Mouse (Mus musculus): ENCODE measurements around the gene Hsd17b11.
"Not testable (repeated sequence)": the region's sequence is repeated elsewhere in the genome, so short reads cannot be mapped to it uniquely, and the experiment has no call there.

Gene Hsd17b11

DNA sequence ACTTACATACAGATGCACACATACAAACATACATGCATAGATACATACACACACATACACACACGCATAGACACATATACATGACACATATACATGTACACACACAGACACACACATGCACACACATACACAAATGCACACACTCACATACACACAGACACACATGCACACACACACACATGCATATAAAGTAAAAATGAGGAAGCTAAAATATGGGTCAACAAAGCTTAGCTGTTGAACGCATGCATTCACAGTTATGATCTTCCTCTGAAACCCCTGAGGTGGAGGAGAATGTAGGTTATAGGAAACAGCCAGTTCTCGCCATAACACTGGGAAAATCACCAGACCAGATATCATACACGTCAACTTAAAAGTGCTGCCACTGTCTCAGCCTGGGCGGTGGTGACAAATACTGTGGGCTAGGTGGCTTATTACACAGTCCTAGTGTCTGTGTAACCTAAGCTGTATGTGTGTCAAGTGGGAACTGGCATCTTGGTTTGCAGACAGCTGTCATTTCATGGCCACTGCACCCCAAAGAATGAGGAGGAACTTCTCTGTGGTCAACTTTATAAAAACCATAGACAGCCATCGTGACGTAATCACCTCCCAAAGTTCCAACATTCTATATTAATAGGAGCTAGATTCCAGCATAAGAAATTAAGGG is 43.7 kb downstream of the Hsd17b11 start:
- no peak for DNase-seq

DNA sequence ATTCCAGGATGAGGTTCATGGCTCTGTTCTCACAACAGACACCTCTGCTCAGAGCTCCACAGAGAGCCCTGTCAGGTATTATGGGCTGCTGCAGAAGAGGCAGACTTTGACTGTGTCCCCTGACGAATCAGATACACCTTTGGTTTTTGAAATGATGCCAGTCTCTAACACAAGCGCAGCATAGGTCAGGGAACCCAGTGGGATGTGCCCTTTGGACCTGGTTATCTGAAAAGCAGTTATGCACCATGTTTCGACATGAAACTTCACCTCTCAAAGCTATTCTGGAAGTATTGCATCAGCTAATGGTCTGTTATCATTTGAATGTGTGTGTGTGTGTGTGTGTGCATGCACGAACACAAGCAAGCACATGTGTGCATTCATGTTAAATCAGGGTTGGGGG is 44.4 kb downstream of the Hsd17b11 start, which contains the start of gene Hsd17b13:
TSS of gene Hsd17b13 (minus strand) at position 114 of the 400 bp plus-strand sequence.
- DNase-seq, result no peak

DNA sequence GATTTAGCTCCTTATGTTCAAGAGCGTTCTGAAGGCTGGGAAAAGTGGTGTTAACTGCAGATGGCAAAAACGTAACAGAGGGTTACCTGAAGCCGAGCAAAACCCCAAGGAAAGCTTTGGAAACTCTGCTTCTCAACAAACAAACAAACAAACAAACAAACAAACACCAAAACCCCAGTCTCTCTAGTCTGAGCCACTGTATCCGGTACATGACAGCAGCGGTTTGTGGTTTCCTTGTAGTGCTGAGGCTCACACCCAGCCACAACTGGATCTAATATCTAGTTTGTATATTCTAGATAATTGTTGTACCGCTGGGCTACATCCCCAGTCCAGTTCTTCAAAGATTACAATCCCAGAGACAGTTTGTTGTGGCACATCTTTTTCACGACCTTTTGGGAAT is 46.0 kb downstream of the Hsd17b11 start:
- DNase-seq, result no peak

DNA sequence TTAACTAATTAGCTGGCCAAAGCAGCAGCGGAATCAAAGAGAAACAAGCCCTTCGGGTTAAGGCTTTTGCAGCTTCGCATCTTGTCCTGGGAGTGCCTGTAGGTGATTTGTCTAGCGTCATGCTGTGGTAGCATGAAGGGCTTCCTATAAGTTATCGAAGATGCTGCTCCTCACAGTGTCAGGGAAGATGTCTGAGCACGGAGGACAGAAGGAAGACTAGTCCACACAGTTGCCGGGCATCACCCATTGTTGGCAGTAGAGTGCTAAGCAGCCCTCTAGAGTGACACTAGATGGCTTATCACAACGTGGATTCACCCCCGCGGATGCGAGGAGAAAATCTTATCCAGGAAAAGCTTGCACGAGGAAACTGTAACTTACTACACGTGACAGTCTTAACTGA is 48.9 kb downstream of the Hsd17b11 start:
- DNase-seq, result no peak

DNA sequence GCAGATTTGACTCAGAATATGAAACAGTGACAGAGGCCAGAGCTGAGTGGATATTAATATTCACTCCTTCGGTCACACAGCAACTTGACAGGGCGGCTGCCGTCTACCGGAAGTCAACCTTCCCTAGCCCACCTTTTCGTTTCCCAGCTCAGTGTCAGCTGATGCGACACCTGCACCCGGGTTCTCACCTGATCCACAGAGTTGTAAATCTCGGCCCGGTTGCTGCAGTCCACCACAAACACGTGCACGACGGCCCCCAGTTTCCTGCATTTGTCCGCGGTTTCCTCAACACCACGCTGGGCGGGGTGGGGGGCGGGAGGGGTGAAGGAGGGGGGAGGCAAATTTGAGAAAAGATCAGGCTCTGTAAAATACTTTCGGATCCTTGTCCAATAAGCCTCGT is 49.3 kb downstream of the Hsd17b11 start:
- no peak for DNase-seq

DNA sequence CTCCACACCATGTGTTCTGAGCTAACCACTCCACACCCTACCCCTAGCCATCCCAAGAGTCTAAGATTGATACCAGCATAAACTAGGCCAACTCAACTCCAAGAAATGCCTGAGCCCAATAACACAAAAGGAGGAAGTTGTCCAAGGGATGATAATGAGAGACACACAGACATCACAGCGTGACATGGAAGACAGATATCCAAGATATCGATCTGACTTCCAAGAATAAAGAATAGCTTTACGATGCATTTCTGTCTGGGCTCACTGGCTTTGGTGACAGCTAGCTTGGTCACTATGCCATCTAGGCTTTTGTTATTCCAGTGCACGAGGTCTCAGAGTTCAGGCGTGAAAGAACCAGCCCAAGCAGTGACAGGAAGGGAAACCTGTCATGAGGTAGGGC is 50.7 kb downstream of the Hsd17b11 start:
- no peak for DNase-seq

DNA sequence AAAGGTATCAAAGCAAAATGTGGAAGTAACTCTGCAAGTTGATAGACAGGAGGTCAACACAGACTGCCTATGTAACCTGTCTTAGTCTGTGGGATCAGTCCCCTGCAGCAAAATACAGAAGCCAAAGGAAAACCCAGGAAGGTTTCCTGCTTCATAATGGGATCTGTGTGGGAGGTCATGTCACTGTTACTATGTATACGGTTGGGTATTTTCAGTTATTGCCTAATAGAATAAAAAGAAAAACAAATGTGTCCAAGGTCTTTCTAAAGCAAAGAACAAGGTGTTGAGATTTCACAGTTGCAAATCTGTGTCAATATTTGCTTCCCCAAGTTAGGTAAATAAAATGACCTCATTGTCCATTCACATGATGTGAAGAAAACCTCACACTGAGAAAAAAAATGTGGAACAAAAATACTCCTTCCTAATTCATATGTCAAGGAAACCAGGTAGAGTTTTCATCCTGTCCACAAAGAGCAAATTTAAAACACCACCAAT is 58.7 kb downstream of the Hsd17b11 start:
- DNase-seq, result no peak

DNA sequence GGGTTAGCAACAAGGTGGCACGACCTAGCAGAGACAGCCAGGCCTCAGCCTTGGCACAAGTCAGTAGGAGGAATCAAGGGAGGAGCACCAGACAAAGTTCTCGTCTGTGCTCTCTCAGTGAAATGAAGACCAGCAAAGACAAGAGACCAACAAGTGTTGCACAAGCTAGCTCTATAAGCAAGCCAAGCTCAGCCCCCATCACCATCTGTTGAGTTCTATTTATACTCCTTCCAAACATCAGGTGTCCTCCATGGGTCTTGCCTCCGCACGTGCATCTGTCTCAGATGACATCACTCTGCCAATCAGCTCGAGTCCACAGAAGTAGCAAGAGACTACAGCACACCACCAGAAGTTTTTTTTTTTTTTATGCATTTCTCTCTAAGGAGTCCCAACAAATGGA is 67.1 kb downstream of the Hsd17b11 start:
- no peak for DNase-seq

DNA sequence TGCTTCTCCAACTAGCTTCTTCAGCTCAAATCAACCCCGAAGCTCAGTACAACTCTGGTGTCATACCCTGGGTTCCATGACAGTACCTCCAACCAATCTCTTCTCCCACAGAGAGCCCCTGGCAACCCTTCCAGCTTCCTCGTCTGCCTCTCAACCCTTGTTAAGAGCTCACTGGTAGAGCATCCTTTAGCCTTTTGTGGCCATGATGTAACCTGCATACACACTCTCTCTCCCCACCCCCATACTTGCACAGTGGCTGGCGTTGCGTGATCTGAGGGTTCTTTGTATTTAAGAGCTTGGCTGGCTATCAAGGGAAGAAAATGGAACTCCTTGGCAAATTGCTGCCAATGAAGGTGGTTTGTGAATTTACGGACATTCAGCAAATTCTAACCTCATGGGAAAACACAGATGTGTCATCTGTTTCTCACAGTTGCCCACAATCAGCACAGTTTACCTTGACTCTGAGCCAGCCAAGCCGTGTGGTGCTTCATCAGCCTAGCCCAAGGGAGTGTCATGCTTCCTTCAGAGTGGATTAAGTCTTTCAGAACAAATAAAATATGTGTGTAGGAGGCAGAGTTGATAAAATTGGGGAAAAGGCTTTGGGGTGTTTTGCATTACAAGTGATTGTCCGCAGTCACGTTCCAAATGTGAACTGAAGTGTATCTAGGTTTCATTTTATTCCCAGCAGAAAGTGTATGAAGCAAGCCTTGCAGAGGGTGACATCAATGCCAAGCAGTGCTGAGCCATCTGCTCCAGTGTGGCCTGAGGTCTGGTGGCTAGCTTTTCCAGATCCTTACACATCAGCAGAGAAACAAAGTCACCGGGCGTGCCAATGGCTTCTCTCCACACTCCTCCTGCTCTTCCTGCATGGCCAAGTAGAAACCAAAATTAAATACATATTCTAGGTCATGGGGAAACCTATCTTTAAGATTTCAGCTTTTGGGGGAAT is 68.3 kb downstream of the Hsd17b11 start:
- no peak for DNase-seq

DNA sequence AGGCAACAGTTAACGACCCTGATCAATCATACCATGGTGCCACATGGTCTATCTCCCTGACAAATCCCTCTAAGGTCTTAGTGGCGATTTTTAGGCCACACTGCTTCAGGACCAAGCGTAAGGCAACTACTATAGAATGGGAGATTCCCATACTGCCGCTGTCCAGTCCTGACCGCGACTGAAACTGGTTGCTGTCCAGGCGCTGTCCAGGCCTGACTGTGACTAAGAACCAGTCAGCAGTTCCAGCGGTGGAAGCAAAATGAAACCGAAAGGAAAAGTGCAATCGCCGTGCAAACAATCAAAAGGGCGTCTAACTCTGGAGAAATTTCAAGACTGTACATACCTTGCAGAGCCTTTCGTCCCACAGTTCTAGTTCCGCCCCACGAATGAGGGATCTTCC is 71.6 kb downstream of the Hsd17b11 start:
- not testable (repeated sequence) for DNase-seq

DNA sequence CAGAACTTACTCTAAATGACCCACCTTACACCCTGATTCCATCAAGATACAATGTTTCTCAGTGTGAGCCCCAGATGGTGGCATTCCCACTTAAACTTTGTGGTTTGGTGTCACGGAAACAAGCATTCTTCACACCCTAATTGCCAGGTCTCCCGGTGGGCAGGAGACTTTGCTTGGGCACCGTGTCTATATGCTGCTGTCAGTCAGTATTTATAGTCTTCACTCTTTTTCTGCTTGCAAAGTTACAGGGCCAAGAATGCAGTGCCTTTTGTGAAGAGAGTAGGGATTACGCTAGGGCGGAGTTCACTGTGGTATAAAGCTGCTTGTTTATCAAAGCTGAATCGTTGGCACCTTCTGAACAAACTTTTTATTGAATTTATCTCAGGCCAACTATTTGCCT is 78.5 kb downstream of the Hsd17b11 start:
- DNase-seq, result no peak

DNA sequence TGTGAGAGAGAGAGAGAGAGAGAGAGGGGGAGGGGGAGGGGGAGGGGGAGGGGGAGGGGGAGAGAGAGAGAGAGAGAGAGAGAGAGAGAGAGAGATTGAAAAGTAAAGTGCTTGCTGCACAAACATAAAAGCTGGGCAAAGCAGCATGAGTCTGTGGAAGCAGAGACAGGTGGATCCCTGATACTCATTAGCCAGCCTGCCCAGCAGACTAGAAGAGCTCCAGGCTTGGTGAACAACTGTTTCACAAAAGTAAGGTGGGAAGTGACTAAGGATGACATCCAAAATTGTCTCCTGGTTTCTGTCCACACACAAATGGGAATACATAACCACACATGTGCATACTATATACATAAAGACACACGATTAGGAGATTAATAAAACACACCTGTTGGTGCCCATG is 81.9 kb downstream of the Hsd17b11 start:
- DNase-seq, result no peak
